Mouse (Mus musculus): Measurements from ENCODE around the gene Cpn2. TPM values are rescaled to one million over a fixed set of nuclear protein-coding genes. Genes with fewer than 3 reads are reported as not detected.
A peak's percentile ranks its signal among the peaks of the same experiment; 100 is the strongest.

Cpn2 gene
- total RNA-seq, 2 experiments from 2014 or later: not detected

DNA sequence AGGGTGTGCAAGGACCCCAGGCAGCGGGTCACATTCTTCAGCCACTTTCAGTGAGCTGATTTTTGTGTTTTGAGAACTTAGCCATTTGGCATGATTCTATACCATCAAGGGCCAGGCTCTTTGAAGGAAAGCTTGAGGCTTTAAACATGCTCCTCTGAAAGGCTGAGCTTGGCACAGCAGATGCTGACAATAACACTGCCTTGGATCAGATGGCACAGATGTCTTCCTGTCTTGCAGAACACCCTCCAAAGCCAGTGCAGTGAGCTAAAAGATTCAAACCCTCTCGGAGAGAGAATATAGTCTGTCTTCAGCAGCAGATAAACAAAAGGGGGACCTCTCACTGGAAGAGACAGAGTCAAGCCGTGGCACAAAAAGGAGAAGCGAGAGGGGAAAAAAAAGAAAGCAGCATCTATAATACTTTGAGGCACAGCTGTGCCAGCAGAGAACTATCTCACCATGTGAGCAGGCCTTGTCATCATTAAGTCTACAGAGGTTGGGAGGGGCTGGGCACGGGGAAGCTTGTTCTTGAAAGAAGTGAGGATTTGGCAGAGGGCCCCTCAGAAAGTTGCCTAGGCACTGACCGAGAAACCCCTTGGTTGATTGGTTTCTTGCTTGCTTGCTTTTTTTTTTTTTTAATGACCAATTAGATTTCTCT, 4.8 kb upstream of the Cpn2 start:
- peak overlapping the region; percentile 18; the same call in 1 of the 2 replicates for H3K27ac ChIP-seq
- DNase-seq (ENCODE audit: low spot score in 2 of 2): peak in 1 of 2 experiments; percentile 25
- no peak for TF ChIP-seq CTCF (conservative IDR thresholded peaks at IDR 0.05)
- no peak overlapping the region for H3K4me3 ChIP-seq

GRCm38 (mm10) chr16:30271223-30271761, 4.0 kb upstream of the Cpn2 start:
- no peak overlapping the region for H3K27ac ChIP-seq
- H3K4me3 ChIP-seq: no peak overlapping the region
- no peak for TF ChIP-seq CTCF (conservative IDR thresholded peaks at IDR 0.05)
- DNase-seq (ENCODE audit: low spot score in 2 of 2): no peak

DNA sequence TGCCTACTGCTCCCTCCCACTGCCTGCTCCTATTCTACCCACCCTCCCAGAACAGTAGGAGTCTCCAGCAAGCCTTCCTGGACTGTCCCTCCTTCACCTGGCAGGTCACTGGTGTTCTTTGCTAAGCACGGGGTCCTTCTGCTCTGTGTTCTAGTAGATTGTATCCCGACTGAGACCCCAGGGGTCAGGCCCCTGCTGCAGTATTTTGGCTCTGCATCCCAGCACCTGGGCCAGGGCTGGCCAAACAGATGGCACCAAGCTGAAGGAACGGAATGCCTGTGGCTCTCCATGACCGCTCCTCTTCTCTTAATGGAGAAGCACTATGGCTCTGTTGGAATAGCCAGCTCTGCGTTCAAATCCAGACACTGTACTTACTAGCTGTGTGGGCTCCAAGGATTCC, 738 bp downstream of the Cpn2 start:
- no peak overlapping the region for H3K4me3 ChIP-seq
- no peak for DNase-seq (ENCODE audit: low spot score in 2 of 2)
- no peak overlapping the region for H3K27ac ChIP-seq
- TF ChIP-seq CTCF (conservative IDR thresholded peaks at IDR 0.05): no peak

- Histone ChIP-seq H3K27ac (no peak overlapping the region), H3K4me3 (no peak overlapping the region)
- no peak for TF ChIP-seq CTCF (conservative IDR thresholded peaks at IDR 0.05)
- DNase-seq (ENCODE audit: low spot score in 2 of 2): no peak
Measured at GRCm38 (mm10) chr16:30265611-30266010, 1.7 kb downstream of the Cpn2 start.

DNA sequence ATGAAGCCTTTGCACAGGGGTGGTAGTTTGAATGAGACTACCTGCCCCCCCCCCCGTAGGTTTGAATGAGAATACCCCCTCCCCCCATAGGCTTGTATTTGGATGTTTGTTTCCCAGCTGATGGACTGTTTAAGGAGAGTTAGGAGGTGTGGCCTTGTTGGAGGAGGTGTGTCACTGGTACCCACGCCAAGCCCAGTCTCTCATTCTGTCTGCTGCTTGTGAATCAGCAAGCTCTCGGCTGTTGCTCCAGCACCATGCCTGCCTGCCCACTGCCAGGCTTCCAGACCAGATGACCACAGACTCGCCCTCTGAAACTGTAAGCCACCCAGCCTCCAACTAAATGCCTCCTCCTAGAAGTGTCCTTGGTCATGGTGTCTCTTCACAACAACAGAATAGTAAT, 4.1 kb downstream of the Cpn2 start:
- DNase-seq (ENCODE audit: low spot score in 2 of 2): no peak
- TF ChIP-seq CTCF (conservative IDR thresholded peaks at IDR 0.05): no peak
- Histone ChIP-seq H3K27ac (no peak overlapping the region), H3K4me3 (no peak overlapping the region)

DNA sequence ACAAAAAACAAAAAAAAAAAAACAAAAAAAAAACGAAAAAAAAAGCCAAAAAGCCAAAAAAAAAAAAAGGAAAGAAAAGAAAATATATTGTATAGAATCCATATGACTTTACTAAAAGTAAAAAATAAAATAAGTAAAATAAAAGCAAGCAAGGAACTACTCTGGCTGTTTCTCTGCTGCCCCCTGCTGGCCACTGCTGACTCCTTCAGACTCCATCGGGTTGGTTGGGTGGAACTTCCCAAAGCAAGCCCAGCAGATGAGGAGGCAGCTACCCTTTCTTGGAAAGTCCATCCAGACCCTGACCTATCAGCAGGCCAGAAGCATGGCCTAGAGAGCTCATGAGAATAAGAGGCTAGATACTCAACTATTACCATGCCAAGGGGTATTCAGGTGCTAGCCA, 4.6 kb downstream of the Cpn2 start:
- peak; percentile 34 to 80 for DNase-seq (ENCODE audit: low spot score in 2 of 2)
- peak; percentile 87 for TF ChIP-seq CTCF (conservative IDR thresholded peaks at IDR 0.05)

DNA sequence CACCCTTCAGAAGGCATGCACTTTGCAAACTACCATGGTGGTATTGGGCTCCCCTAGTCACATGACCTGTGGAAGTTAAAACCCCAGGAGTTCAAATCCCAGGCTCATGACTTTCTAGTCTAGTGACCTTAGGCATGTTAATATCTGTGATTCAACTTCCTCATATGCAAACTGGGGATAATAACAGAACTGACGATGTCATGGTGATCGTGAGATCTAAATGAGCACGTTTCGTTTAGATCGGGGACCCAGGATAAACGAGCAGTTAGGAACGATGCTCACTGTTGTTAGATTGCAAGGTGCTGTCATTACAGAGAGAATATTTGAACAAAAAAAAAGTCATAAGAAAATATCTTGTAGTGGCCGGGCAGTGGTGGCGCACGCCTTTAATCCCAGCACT, 5.1 kb downstream of the Cpn2 start:
- DNase-seq (ENCODE audit: low spot score in 2 of 2): no peak
- no peak overlapping the region for H3K4me3 ChIP-seq
- no peak for TF ChIP-seq CTCF (conservative IDR thresholded peaks at IDR 0.05)
- H3K27ac ChIP-seq: no peak overlapping the region

More for the DNA sequence above, 4.6 kb downstream of the Cpn2 start:
- Histone ChIP-seq H3K27ac (no peak overlapping the region), H3K4me3 (no peak overlapping the region)

DNA sequence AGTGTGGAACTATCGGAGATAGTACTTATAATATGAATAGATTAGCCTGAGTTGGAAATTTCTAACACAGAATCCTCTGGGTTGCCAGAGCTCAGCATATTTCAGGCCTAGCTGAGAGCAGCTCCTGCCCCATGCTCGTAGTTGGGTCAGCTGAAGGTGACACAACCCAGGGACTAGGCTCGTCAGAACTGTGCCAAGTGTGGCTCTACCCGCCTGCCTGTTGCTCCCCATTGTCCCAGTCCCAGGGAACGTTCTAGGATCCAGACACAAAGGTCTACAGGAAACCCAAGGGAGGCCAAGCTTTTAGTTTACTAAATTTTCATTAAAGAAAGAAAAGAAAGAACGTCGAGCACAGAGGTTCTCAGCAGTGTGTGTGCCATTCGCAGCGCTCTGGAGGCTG, 6.0 kb downstream of the Cpn2 start:
- Histone ChIP-seq H3K4me3 (no peak overlapping the region), H3K27ac (no peak overlapping the region)
- TF ChIP-seq CTCF (conservative IDR thresholded peaks at IDR 0.05): no peak
- DNase-seq (ENCODE audit: low spot score in 2 of 2): no peak

- TF ChIP-seq CTCF (conservative IDR thresholded peaks at IDR 0.05): no peak
- DNase-seq (ENCODE audit: low spot score in 2 of 2): no peak
- Histone ChIP-seq H3K4me3 (no peak overlapping the region), H3K27ac (no peak overlapping the region)
Measured at GRCm38 (mm10) chr16:30260012-30260635, 7.2 kb downstream of the Cpn2 start.

GRCm38 (mm10) chr16:30259444-30259843, 7.9 kb downstream of the Cpn2 start:
- H3K27ac ChIP-seq: no peak overlapping the region
- no peak for DNase-seq (ENCODE audit: low spot score in 2 of 2)
- TF ChIP-seq CTCF (conservative IDR thresholded peaks at IDR 0.05): no peak
- H3K4me3 ChIP-seq: no peak overlapping the region

DNA sequence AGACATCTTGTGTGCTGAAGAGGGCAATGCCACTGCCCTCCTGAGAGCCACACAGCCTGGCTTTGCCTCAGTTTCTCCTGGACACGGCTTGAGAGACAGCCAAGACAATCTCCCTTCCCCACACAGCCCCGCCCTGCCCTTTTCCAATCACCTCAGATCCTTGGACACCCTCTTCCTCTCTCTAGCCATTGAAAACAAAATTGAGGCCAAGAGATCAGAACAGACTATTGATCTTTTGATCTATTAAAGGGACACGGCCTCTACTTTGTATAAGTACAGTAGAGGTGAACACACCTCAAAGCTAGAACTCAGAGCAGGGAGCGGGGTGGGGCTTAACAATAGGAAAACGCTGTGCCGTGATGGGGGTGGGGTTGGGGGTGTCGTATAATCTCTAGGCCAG, 8.9 kb downstream of the Cpn2 start:
- no peak overlapping the region for H3K4me3 ChIP-seq
- no peak for DNase-seq (ENCODE audit: low spot score in 2 of 2)
- TF ChIP-seq CTCF (conservative IDR thresholded peaks at IDR 0.05): no peak
- no peak overlapping the region for H3K27ac ChIP-seq

GRCm38 (mm10) chr16:30257718-30258117, 9.6 kb downstream of the Cpn2 start:
- H3K4me3 ChIP-seq: no peak overlapping the region
- no peak overlapping the region for H3K27ac ChIP-seq
- no peak for DNase-seq (ENCODE audit: low spot score in 2 of 2)
- no peak for TF ChIP-seq CTCF (conservative IDR thresholded peaks at IDR 0.05)

- no peak for DNase-seq (ENCODE audit: low spot score in 2 of 2)
- H3K4me3 ChIP-seq: no peak overlapping the region
- no peak for TF ChIP-seq CTCF (conservative IDR thresholded peaks at IDR 0.05)
Measured at GRCm38 (mm10) chr16:30255061-30255460, 12.2 kb downstream of the Cpn2 start.

GRCm38 (mm10) chr16:30253900-30254299, 13.4 kb downstream of the Cpn2 start:
- no peak for TF ChIP-seq CTCF (conservative IDR thresholded peaks at IDR 0.05)
- Histone ChIP-seq H3K27ac (no peak overlapping the region), H3K4me3 (no peak overlapping the region)
- DNase-seq (ENCODE audit: low spot score in 2 of 2): no peak

More at GRCm38 (mm10) chr16:30255061-30255460, 12.2 kb downstream of the Cpn2 start:
- no peak overlapping the region for H3K27ac ChIP-seq

Data from layer of hippocampus, adult 2 months (tissue).